Mouse (Mus musculus) bone marrow, adult 2 months (tissue): ENCODE data around the gene Gpr87. TPM values are rescaled to one million over a fixed set of nuclear protein-coding genes. Genes with fewer than 3 reads are reported as not detected.

ENCODE experiments used
- H3K27ac ChIP-seq: fragments of 200-500 bp; 2 replicates; pipeline ENCODE4 v1.5.1; 2012; ENCODE audit warnings: low read depth, mild to moderate bottlenecking, control low read depth, inconsistent platforms, low read length; ENCODE audit not compliant: control insufficient read depth, poor library complexity, insufficient read depth
- H3K4me1 ChIP-seq: fragments of 200-500 bp; 2 replicates; pipeline ENCODE4 v1.6.1; 2011; ENCODE audit warnings: low read length; ENCODE audit not compliant: control insufficient read depth, insufficient read depth
- H3K4me3 ChIP-seq: fragments of 200-500 bp; replicated peaks from 2 replicates; pipeline ENCODE3; 2011; ENCODE audit warnings: mild to moderate bottlenecking, low read depth, low read length, control low read depth; ENCODE audit not compliant: control insufficient read depth
- CTCF ChIP-seq: fragments of 200-500 bp; IDR thresholded peaks from 2 replicates; pipeline ENCODE4 v1.5.1; 2011; ENCODE audit warnings: low read length, control low read depth; ENCODE audit not compliant: control insufficient read depth, insufficient read depth
- POLR2A ChIP-seq: fragments of 200-500 bp; IDR thresholded peaks from 2 replicates; pipeline ENCODE4 v1.6.1; 2011; ENCODE audit warnings: low read depth, mild to moderate bottlenecking, control low read depth, low read length, borderline replicate concordance; ENCODE audit not compliant: control insufficient read depth
- WGBS: fragments of 180-500 bp; shearing (Covaris S2); methylation state at CpG from one replicate; pipeline ENCODE4 v1.1.7; 2018; 5-methylcytosine and 5-hydroxymethylcytosine counted together
- polyA plus RNA-seq: library from polyadenylated mRNA; stranded (reverse); fragments of >200 nt; gene quantifications from 2 replicates; pipeline ENCODE4 v1.2.4, GENCODE M21; 2011; ENCODE audit warnings: low replicate concordance; ENCODE audit not compliant: missing spikeins, insufficient read depth, insufficient read length

The Gpr87 gene
- polyA plus RNA-seq, result not detected in 2 replicates

- Histone ChIP-seq H3K4me3 (no peak within 1 kb of the TSS), H3K27ac (no peak within 1 kb of the TSS), H3K4me1 (no peaks in the 10 kb centered on the region)
- TF ChIP-seq CTCF (no peak), POLR2A (no peak)
- 80% methylated on average over 7 of the region's 7 CpGs for WGBS
Measured at GRCm38 (mm10) chr3:59194938-59195337, at the start of gene Gpr87. Gpr87 (minus strand) TSS chr3:59195104.

GRCm38 (mm10) chr3:59243384-59243783 lies 48.5 kb upstream of the Gpr87 start:
- Histone ChIP-seq H3K4me1 (no peaks in the 10 kb centered on the region), H3K27ac (no peak overlapping the region), H3K4me3 (no peak overlapping the region)
- WGBS, result 81% methylated on average over 6 of the region's 6 CpGs
- TF ChIP-seq POLR2A (no peak), CTCF (no peak)

- no peak overlapping the region for H3K27ac ChIP-seq
- TF ChIP-seq POLR2A, result no peak
- no peak for TF ChIP-seq CTCF
- no peak overlapping the region for H3K4me3 ChIP-seq
- H3K4me1 ChIP-seq, result no peaks in the 10 kb centered on the region; the same call in 1 of the 2 replicates
- 8% methylated on average over 5 of the region's 5 CpGs for WGBS
Measured at GRCm38 (mm10) chr3:59234878-59235277, 40.0 kb upstream of the Gpr87 start.

- WGBS, result 84% methylated on average over 3 of the region's 3 CpGs
- Histone ChIP-seq H3K4me3 (no peak overlapping the region), H3K4me1 (peaks cover 3% of the 10 kb centered on the region; the same call in 1 of the 2 replicates), H3K27ac (no peak overlapping the region)
- TF ChIP-seq POLR2A (no peak), CTCF (no peak)
Measured at GRCm38 (mm10) chr3:59230912-59231311, 36.0 kb upstream of the Gpr87 start.

GRCm38 (mm10) chr3:59228730-59229551 lies 34.0 kb upstream of the Gpr87 start:
- H3K4me1 ChIP-seq, result peaks cover 5% of the 10 kb centered on the region; the same call in 1 of the 2 replicates
- TF ChIP-seq CTCF (no peak), POLR2A (no peak)
- 7% methylated on average over 10 of the region's 10 CpGs for WGBS
- H3K4me3 ChIP-seq, result no peak overlapping the region
- H3K27ac ChIP-seq, result peak overlapping the region; percentile 66

- WGBS, result 66% methylated on average over 9 of the region's 9 CpGs
- H3K27ac ChIP-seq, result no peak overlapping the region
- peaks cover 5% of the 10 kb centered on the region; the same call in 1 of the 2 replicates for H3K4me1 ChIP-seq
Measured at GRCm38 (mm10) chr3:59227696-59228095, 32.8 kb upstream of the Gpr87 start.

GRCm38 (mm10) chr3:59225411-59225810 lies 30.5 kb upstream of the Gpr87 start:
- H3K4me1 ChIP-seq, result peaks cover 5% of the 10 kb centered on the region; the same call in 1 of the 2 replicates

More at GRCm38 (mm10) chr3:59227696-59228095, 32.8 kb upstream of the Gpr87 start:
- TF ChIP-seq POLR2A, result no peak
- no peak for TF ChIP-seq CTCF
- no peak overlapping the region for H3K4me3 ChIP-seq

GRCm38 (mm10) chr3:59222303-59222702 lies 27.4 kb upstream of the Gpr87 start:
- WGBS, result 75% methylated on average over 2 of the region's 2 CpGs
- H3K4me1 ChIP-seq, result peaks cover 1% of the 10 kb centered on the region; the same call in 1 of the 2 replicates
- H3K4me3 ChIP-seq, result no peak overlapping the region
- TF ChIP-seq CTCF (no peak), POLR2A (no peak)
- H3K27ac ChIP-seq, result no peak overlapping the region

More at GRCm38 (mm10) chr3:59225411-59225810, 30.5 kb upstream of the Gpr87 start:
- no peak for TF ChIP-seq CTCF
- TF ChIP-seq POLR2A, result no peak
- no peak overlapping the region for H3K27ac ChIP-seq
- H3K4me3 ChIP-seq, result no peak overlapping the region

- no peak overlapping the region for H3K4me3 ChIP-seq
- TF ChIP-seq POLR2A (no peak), CTCF (no peak)
- no peaks in the 10 kb centered on the region; the same call in 1 of the 2 replicates for H3K4me1 ChIP-seq
- no peak overlapping the region for H3K27ac ChIP-seq
- 48% methylated on average over 2 of the region's 2 CpGs for WGBS
Measured at GRCm38 (mm10) chr3:59219326-59219725, 24.4 kb upstream of the Gpr87 start.
